Mouse (Mus musculus) lung, embryonic 16.5 days (tissue): ENCODE results near the gene Abcc4. TPM values are rescaled to one million over a fixed set of nuclear protein-coding genes. Genes with fewer than 3 reads are reported as not detected.

Source experiments
- ATAC-seq: fragments of 200-750 bp; cut with Nextera tagmentation; 2 replicates; pipeline ENCODE4 v1.8.0; 2017; ENCODE audit warnings: low read depth, mild to moderate bottlenecking, moderate library complexity
- H3K27ac ChIP-seq: fragments of 300-500 bp; sonication (generic); 2 replicates; pipeline ENCODE4 v1.5.1; 2014; ENCODE audit warnings: mild to moderate bottlenecking, control low read depth, low read length
- H3K27me3 ChIP-seq: fragments of 300-500 bp; sonication (generic); 2 replicates; pipeline ENCODE4 v1.6.1; 2014; ENCODE audit warnings: low read depth, low read length, mixed read lengths; ENCODE audit not compliant: control insufficient read depth, insufficient read depth
- H3K36me3 ChIP-seq: fragments of 300-500 bp; sonication (generic); 2 replicates; pipeline ENCODE4 v1.6.1; 2014; ENCODE audit warnings: low read length; ENCODE audit not compliant: control insufficient read depth, insufficient read depth
- H3K4me1 ChIP-seq: fragments of 300-500 bp; sonication (generic); replicated peaks from 2 replicates; pipeline ENCODE4 v1.6.1; 2014; ENCODE audit warnings: low read length, mixed read lengths; ENCODE audit not compliant: control insufficient read depth, insufficient read depth
- H3K4me2 ChIP-seq: fragments of 300-500 bp; sonication (generic); 2 replicates; pipeline ENCODE4 v1.6.1; 2014; ENCODE audit warnings: low read depth, low read length, control low read depth
- H3K4me3 ChIP-seq: fragments of 300-500 bp; sonication (generic); 2 replicates; pipeline ENCODE4 v1.5.1; 2014; ENCODE audit warnings: mild to moderate bottlenecking, low read length, control low read depth
- H3K9ac ChIP-seq: fragments of 300-500 bp; sonication (generic); 2 replicates; pipeline ENCODE4 v1.6.1; 2014; ENCODE audit warnings: low read length, control low read depth
- H3K9me3 ChIP-seq: fragments of 300-500 bp; sonication (generic); 2 replicates; pipeline ENCODE4 v1.6.1; 2016; ENCODE audit warnings: low read length; ENCODE audit not compliant: control insufficient read depth
- WGBS: fragments of 180-500 bp; shearing (Covaris S2); extraction: QIAGEN DNeasy Blood & Tissue Kit; methylation state at CpG from one replicate; pipeline ENCODE4 v1.1.7; 2014; 5-methylcytosine and 5-hydroxymethylcytosine counted together
- polyA plus RNA-seq: library from polyadenylated mRNA; unstranded; fragments of >200 nt; fragmentation: Nextera tagmentation; extraction: Ambion mirVana; gene quantifications from 2 replicates; pipeline ENCODE4 v1.2.1, GENCODE M21; 2015

Abcc4 gene
- polyA plus RNA-seq, 1 experiment from 2014 or later, result 2.5 TPM

DNA sequence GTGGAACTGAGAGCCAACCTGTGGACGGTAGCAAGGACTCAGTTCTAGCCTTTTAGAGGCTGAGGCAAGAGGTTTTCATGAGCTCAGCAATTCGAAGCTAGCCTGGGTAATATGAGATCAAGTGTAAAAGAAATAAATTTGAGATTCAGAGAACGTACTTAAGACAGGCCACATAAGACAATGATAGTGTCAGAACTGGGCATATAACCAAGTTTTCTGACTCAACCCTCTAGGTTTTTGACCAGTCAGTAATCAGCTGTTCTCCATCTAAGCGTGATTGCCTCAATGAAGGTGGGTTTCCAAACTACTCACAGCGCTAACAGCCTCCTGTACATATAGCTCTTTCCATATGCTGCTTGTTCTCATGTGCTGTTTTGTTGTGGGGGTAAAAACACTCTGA lies 27.1 kb upstream of the Abcc4 start:
- H3K9ac ChIP-seq, result no peak overlapping the region

GRCm38 (mm10) chr14:118730631-118731030 lies 24.6 kb upstream of the Abcc4 start:
- Histone ChIP-seq H3K27me3 (no peaks in the 10 kb centered on the region), H3K9me3 (no peaks in the 10 kb centered on the region), H3K36me3 (no peaks in the 10 kb centered on the region), H3K4me2 (no peak overlapping the region), H3K27ac (no peak overlapping the region), H3K4me3 (no peak overlapping the region), H3K4me1 (no peaks in the 10 kb centered on the region), H3K9ac (no peak overlapping the region)
- no peak for ATAC-seq
- WGBS, result 79% methylated on average over 5 of the region's 5 CpGs

More for the DNA sequence above, 27.1 kb upstream of the Abcc4 start:
- ATAC-seq, result no peak
- Histone ChIP-seq H3K4me2 (no peak overlapping the region), H3K4me3 (no peak overlapping the region), H3K36me3 (no peaks in the 10 kb centered on the region), H3K27ac (no peak overlapping the region), H3K9me3 (no peaks in the 10 kb centered on the region), H3K27me3 (no peaks in the 10 kb centered on the region), H3K4me1 (no peaks in the 10 kb centered on the region)
- 77% methylated on average over 5 of the region's 5 CpGs for WGBS

DNA sequence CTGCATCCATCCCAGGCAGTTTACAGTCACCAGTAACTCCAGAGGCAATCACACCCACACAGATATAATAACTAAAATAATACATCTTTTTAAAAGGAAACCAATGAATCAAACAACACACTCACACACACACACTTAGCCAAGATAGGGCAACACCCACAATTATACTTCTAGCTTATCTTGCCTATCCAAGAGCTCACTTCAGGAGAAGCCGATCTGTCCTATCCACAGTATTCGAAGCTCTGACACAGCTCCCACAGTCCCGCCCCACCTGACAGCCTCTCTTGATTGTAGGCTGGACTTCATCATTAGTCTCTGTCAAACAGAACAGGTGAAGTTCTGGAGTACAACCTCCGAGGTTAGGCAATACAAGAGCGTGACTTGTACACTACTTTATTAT lies 19.4 kb upstream of the Abcc4 start:
- Histone ChIP-seq H3K27ac (no peak overlapping the region), H3K4me2 (no peak overlapping the region), H3K27me3 (no peaks in the 10 kb centered on the region), H3K9me3 (no peaks in the 10 kb centered on the region), H3K36me3 (no peaks in the 10 kb centered on the region), H3K9ac (no peak overlapping the region), H3K4me1 (no peaks in the 10 kb centered on the region), H3K4me3 (no peak overlapping the region)
- ATAC-seq, result no peak
- 63% methylated on average over 5 of the region's 5 CpGs for WGBS

GRCm38 (mm10) chr14:118723920-118724693 lies 18.1 kb upstream of the Abcc4 start:
- Histone ChIP-seq H3K27me3 (no peaks in the 10 kb centered on the region), H3K9ac (no peak overlapping the region), H3K36me3 (no peaks in the 10 kb centered on the region), H3K9me3 (no peaks in the 10 kb centered on the region), H3K27ac (no peak overlapping the region), H3K4me2 (no peak overlapping the region), H3K4me1 (no peaks in the 10 kb centered on the region), H3K4me3 (no peak overlapping the region)
- 71% methylated on average over 11 of the region's 11 CpGs for WGBS
- no peak for ATAC-seq

GRCm38 (mm10) chr14:118719566-118720174 lies 13.7 kb upstream of the Abcc4 start:
- no peak overlapping the region for H3K9ac ChIP-seq
- WGBS, result 64% methylated on average over 10 of the region's 10 CpGs
- H3K9me3 ChIP-seq, result no peaks in the 10 kb centered on the region
- H3K27ac ChIP-seq, result no peak overlapping the region
- H3K4me1 ChIP-seq, result no peaks in the 10 kb centered on the region
- H3K4me2 ChIP-seq, result no peak overlapping the region
- no peaks in the 10 kb centered on the region for H3K27me3 ChIP-seq
- no peak overlapping the region for H3K4me3 ChIP-seq
- no peaks in the 10 kb centered on the region for H3K36me3 ChIP-seq
- ATAC-seq, result no peak

DNA sequence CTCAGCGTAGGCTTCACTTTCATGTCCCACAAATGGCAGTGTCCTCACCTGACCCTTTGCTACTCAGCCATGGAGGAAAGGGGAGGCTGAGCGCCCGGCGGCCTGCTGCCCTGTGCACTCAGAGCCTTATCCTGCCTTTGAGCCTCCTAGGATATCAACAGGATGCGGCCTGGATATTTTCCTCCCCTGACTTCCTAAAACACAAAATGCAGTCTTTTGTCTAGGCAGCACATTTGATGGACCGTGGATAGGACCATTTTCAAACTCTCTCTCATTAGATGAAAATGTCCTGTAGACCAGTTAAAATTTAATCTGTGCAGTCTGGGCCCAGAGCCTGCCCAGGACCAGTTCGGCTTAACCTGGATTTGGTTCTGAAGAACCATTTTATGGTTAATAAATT lies 12.6 kb upstream of the Abcc4 start:
- Histone ChIP-seq H3K9ac (no peak overlapping the region), H3K27me3 (no peaks in the 10 kb centered on the region), H3K27ac (no peak overlapping the region), H3K4me1 (peaks cover under 1% of the 10 kb centered on the region; the same call in 1 of the 2 replicates), H3K4me2 (no peak overlapping the region), H3K9me3 (no peaks in the 10 kb centered on the region), H3K36me3 (no peaks in the 10 kb centered on the region), H3K4me3 (no peak overlapping the region)
- ATAC-seq, result no peak
- 70% methylated on average over 7 of the region's 7 CpGs for WGBS

GRCm38 (mm10) chr14:118716372-118717312 lies 10.6 kb upstream of the Abcc4 start:
- no peak for ATAC-seq
- H3K4me2 ChIP-seq, result no peak overlapping the region

DNA sequence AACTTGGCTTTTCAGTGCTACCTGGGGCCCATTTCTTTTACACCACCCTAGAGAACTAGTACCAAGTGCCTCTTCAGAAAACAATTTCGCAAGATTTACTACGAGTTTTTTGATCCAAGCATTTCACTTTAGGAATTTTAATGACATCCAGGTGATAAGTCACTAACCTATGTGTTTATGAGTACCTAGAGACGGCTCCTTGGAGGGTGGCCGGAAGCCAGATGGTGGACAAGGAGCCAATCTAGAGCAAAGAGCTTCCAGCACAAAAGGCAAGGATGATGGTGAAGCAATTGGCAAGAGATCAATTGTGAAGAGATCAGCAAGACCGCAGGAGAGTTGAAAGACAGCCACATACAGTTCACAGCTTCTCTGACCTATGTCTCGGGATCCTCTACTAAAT lies 8.7 kb upstream of the Abcc4 start:
- no peak overlapping the region for H3K9ac ChIP-seq
- ATAC-seq, result no peak
- no peak overlapping the region for H3K4me2 ChIP-seq
- no peaks in the 10 kb centered on the region for H3K9me3 ChIP-seq
- H3K4me1 ChIP-seq, result peaks cover 9% of the 10 kb centered on the region
- H3K36me3 ChIP-seq, result no peaks in the 10 kb centered on the region
- H3K27ac ChIP-seq, result no peak overlapping the region
- H3K4me3 ChIP-seq, result no peak overlapping the region
- H3K27me3 ChIP-seq, result 0 out of 2 replicates have a peak, but pooled peaks cover 4% of the 10 kb centered on the region
- WGBS, result 67% methylated on average over 6 of the region's 6 CpGs

More at GRCm38 (mm10) chr14:118716372-118717312, 10.6 kb upstream of the Abcc4 start:
- H3K36me3 ChIP-seq, result no peaks in the 10 kb centered on the region
- WGBS, result 85% methylated on average over 16 of the region's 16 CpGs
- H3K9ac ChIP-seq, result no peak overlapping the region
- no peaks in the 10 kb centered on the region for H3K9me3 ChIP-seq
- H3K27me3 ChIP-seq, result 0 out of 2 replicates have a peak, but pooled peaks cover 4% of the 10 kb centered on the region
- peaks cover 6% of the 10 kb centered on the region for H3K4me1 ChIP-seq
- no peak overlapping the region for H3K4me3 ChIP-seq
- no peak overlapping the region for H3K27ac ChIP-seq

GRCm38 (mm10) chr14:118714320-118714719 lies 8.3 kb upstream of the Abcc4 start:
- WGBS, result 76% methylated on average over 2 of the region's 2 CpGs
- Histone ChIP-seq H3K4me1 (peaks cover 12% of the 10 kb centered on the region), H3K27me3 (0 out of 2 replicates have a peak, but pooled peaks cover 4% of the 10 kb centered on the region), H3K9ac (no peak overlapping the region), H3K4me2 (no peak overlapping the region), H3K27ac (no peak overlapping the region), H3K36me3 (no peaks in the 10 kb centered on the region), H3K9me3 (no peaks in the 10 kb centered on the region), H3K4me3 (no peak overlapping the region)
- ATAC-seq, result no peak
